Mouse (Mus musculus): Measurements from ENCODE around the gene Edn1. TPM values are rescaled to one million over a fixed set of nuclear protein-coding genes. Genes with fewer than 3 reads are reported as not detected.

The Edn1 gene
- total and polyA plus RNA-seq, 3 experiments: not detected

GRCm38 (mm10) chr13:42285896-42286295 is 15.4 kb upstream of the Edn1 start:
- Histone ChIP-seq H3K27me3 (ENCODE audit: control insufficient read depth in 1 of 2, insufficient read depth in 2 of 2, low read length in 2 of 2) (no peaks in the 10 kb centered on the region), H3K4me3 (ENCODE audit: control insufficient read depth in 1 of 2, insufficient read depth in 1 of 2, low read depth in 2 of 2, low read length in 2 of 2) (no peak overlapping the region), H3K4me1 (ENCODE audit: control insufficient read depth in 1 of 2, insufficient read depth in 2 of 2, low read length in 2 of 2) (no peaks in the 10 kb centered on the region), H3K9me3 (replicated peaks; ENCODE audit: insufficient read depth, low read length) (no peaks in the 10 kb centered on the region), H3K9ac (ENCODE audit: control insufficient read depth, low read depth, low read length, poor library complexity, severe bottlenecking) (no peak overlapping the region), H3K36me3 (ENCODE audit: control insufficient read depth in 1 of 2, insufficient read depth in 2 of 2, low read length in 2 of 2) (no peaks in the 10 kb centered on the region), H3K27ac (ENCODE audit: control insufficient read depth, low read depth, low read length) (no peak overlapping the region), H3K79me2 (ENCODE audit: control insufficient read depth, insufficient read depth, low read length, poor library complexity) (no peaks in the 10 kb centered on the region)
- no peak for TF ChIP-seq ZKSCAN1 (IDR thresholded peaks at IDR 0.05; ENCODE audit: low read depth, low read length)
- no peak for TF ChIP-seq RAD21 (IDR thresholded peaks at IDR 0.05; ENCODE audit: low read depth, low read length)
- TF ChIP-seq ZMIZ1 (IDR thresholded peaks at IDR 0.05; ENCODE audit: low read depth, low read length): no peak
- TF ChIP-seq GABPA (IDR thresholded peaks at IDR 0.05; ENCODE audit: low read depth, low read length): no peak
- no peak for TF ChIP-seq HCFC1 (IDR thresholded peaks at IDR 0.05; ENCODE audit: low read depth, low read length)
- TF ChIP-seq JUND (IDR thresholded peaks at IDR 0.05; ENCODE audit: low read depth, low read length): no peak
- no peak for TF ChIP-seq CHD2 (IDR thresholded peaks at IDR 0.05; ENCODE audit: low read length)
- no peak for TF ChIP-seq NELFE (IDR thresholded peaks at IDR 0.05; ENCODE audit: low read depth, low read length)
- no peak for TF ChIP-seq POLR2AphosphoS5 (IDR thresholded peaks at IDR 0.05; ENCODE audit: borderline replicate concordance, low read depth, low read length)
- no peak for TF ChIP-seq CTCF (IDR thresholded peaks at IDR 0.05 in 2 of 3, conservative IDR thresholded peaks at IDR 0.05 in 1 of 3; ENCODE audit: control insufficient read depth in 1 of 3, insufficient read depth in 1 of 3, low read depth in 2 of 3, low read length in 3 of 3, poor library complexity in 1 of 3, severe bottlenecking in 1 of 3)
- TF ChIP-seq USF2 (IDR thresholded peaks at IDR 0.05; ENCODE audit: borderline replicate concordance in 1 of 2, insufficient read depth in 1 of 2, low read depth in 1 of 2, low read length in 2 of 2): no peak
- TF ChIP-seq UBTF (IDR thresholded peaks at IDR 0.05; ENCODE audit: borderline replicate concordance, insufficient read depth, low read depth, low read length): no peak
- TF ChIP-seq TAL1 (IDR thresholded peaks at IDR 0.05; ENCODE audit: low read length): no peak
- no peak for DNase-seq (ENCODE audit: low read depth, low spot score)

GRCm38 (mm10) chr13:42286768-42287167 is 14.5 kb upstream of the Edn1 start:
- H3K79me2 ChIP-seq (ENCODE audit: control insufficient read depth, insufficient read depth, low read length, poor library complexity): no peaks in the 10 kb centered on the region
- no peaks in the 10 kb centered on the region for H3K4me1 ChIP-seq (ENCODE audit: control insufficient read depth in 1 of 2, insufficient read depth in 2 of 2, low read length in 2 of 2)
- H3K9me3 ChIP-seq (replicated peaks; ENCODE audit: insufficient read depth, low read length): no peaks in the 10 kb centered on the region
- H3K9ac ChIP-seq (ENCODE audit: control insufficient read depth, low read depth, low read length, poor library complexity, severe bottlenecking): no peak overlapping the region
- no peak for TF ChIP-seq POLR2A (IDR thresholded peaks at IDR 0.05; ENCODE audit: control insufficient read depth in 1 of 2, insufficient read depth in 1 of 2, low read depth in 1 of 2, low read length in 2 of 2, poor library complexity in 1 of 2)
- no peak overlapping the region for H3K27ac ChIP-seq (ENCODE audit: control insufficient read depth, low read depth, low read length)
- H3K4me3 ChIP-seq (ENCODE audit: control insufficient read depth in 1 of 2, insufficient read depth in 1 of 2, low read depth in 2 of 2, low read length in 2 of 2): no peak overlapping the region
- no peaks in the 10 kb centered on the region for H3K27me3 ChIP-seq (ENCODE audit: control insufficient read depth in 1 of 2, insufficient read depth in 2 of 2, low read length in 2 of 2)
- H3K36me3 ChIP-seq (ENCODE audit: control insufficient read depth in 1 of 2, insufficient read depth in 2 of 2, low read length in 2 of 2): no peaks in the 10 kb centered on the region
- no peak for DNase-seq (ENCODE audit: low read depth, low spot score)

- no peaks in the 10 kb centered on the region for H3K36me3 ChIP-seq (ENCODE audit: control insufficient read depth in 1 of 2, insufficient read depth in 2 of 2, low read length in 2 of 2)
- H3K4me3 ChIP-seq (ENCODE audit: control insufficient read depth in 1 of 2, insufficient read depth in 1 of 2, low read depth in 2 of 2, low read length in 2 of 2): no peak overlapping the region
- no peaks in the 10 kb centered on the region for H3K79me2 ChIP-seq (ENCODE audit: control insufficient read depth, insufficient read depth, low read length, poor library complexity)
- no peak overlapping the region for H3K9ac ChIP-seq (ENCODE audit: control insufficient read depth, low read depth, low read length, poor library complexity, severe bottlenecking)
- H3K4me1 ChIP-seq (ENCODE audit: control insufficient read depth in 1 of 2, insufficient read depth in 2 of 2, low read length in 2 of 2): no peaks in the 10 kb centered on the region
- no peak for TF ChIP-seq TBP (IDR thresholded peaks at IDR 0.05; ENCODE audit: low read depth, low read length)
- no peak for TF ChIP-seq SMC3 (IDR thresholded peaks at IDR 0.05; ENCODE audit: low read depth, low read length)
- no peak for TF ChIP-seq CHD1 (IDR thresholded peaks at IDR 0.05; ENCODE audit: low read depth, low read length)
- no peak for TF ChIP-seq USF1 (IDR thresholded peaks at IDR 0.05; ENCODE audit: low read depth, low read length)
- no peak for TF ChIP-seq EP300 (IDR thresholded peaks at IDR 0.05; ENCODE audit: low read depth in 1 of 2, low read length in 2 of 2)
- no peak for TF ChIP-seq TCF12 (IDR thresholded peaks at IDR 0.05; ENCODE audit: low read depth, low read length)
- TF ChIP-seq USF2 (IDR thresholded peaks at IDR 0.05; ENCODE audit: borderline replicate concordance in 1 of 2, insufficient read depth in 1 of 2, low read depth in 1 of 2, low read length in 2 of 2): no peak
- no peak for TF ChIP-seq SIN3A (IDR thresholded peaks at IDR 0.05; ENCODE audit: low read length)
- no peak for TF ChIP-seq TAL1 (IDR thresholded peaks at IDR 0.05; ENCODE audit: low read length)
- TF ChIP-seq POLR2AphosphoS2 (IDR thresholded peaks at IDR 0.05; ENCODE audit: low read length): no peak
- TF ChIP-seq POLR2AphosphoS5 (IDR thresholded peaks at IDR 0.05; ENCODE audit: borderline replicate concordance, low read depth, low read length): no peak
- TF ChIP-seq MXI1 (IDR thresholded peaks at IDR 0.05; ENCODE audit: low read depth, low read length): no peak
- TF ChIP-seq GATA1 (IDR thresholded peaks at IDR 0.05; ENCODE audit: low read depth, low read length): no peak
- no peak for TF ChIP-seq ZKSCAN1 (IDR thresholded peaks at IDR 0.05; ENCODE audit: low read depth, low read length)
- no peak for TF ChIP-seq NRF1 (IDR thresholded peaks at IDR 0.05; ENCODE audit: insufficient read depth, low read depth, low read length, poor library complexity, severe bottlenecking)
- no peak for TF ChIP-seq MAZ (IDR thresholded peaks at IDR 0.05; ENCODE audit: low read depth, low read length)
- no peak overlapping the region for H3K27ac ChIP-seq (ENCODE audit: control insufficient read depth, low read depth, low read length)
- no peaks in the 10 kb centered on the region for H3K27me3 ChIP-seq (ENCODE audit: control insufficient read depth in 1 of 2, insufficient read depth in 2 of 2, low read length in 2 of 2)
- no peaks in the 10 kb centered on the region for H3K9me3 ChIP-seq (replicated peaks; ENCODE audit: insufficient read depth, low read length)
- DNase-seq (ENCODE audit: low read depth, low spot score): no peak
Observed at GRCm38 (mm10) chr13:42292593-42292992, 8.7 kb upstream of the Edn1 start.
